Mouse (Mus musculus) myocyte (in vitro differentiated cells): ENCODE measurements around the gene Bcr. TPM values are rescaled to one million over a fixed set of nuclear protein-coding genes. Genes with fewer than 3 reads are reported as not detected.

ENCODE experiments used
- H3K27me3 ChIP-seq: one replicate; pipeline ENCODE4 v1.6.1; 2011; ENCODE audit not compliant: control insufficient read depth, insufficient read depth, insufficient read length
- H3K36me3 ChIP-seq: one replicate; pipeline ENCODE4 v1.6.1; 2011; ENCODE audit not compliant: control insufficient read depth, insufficient read depth
- H3K4me2 ChIP-seq: one replicate; pipeline ENCODE4 v1.6.1; 2011; ENCODE audit warnings: low read depth, control low read depth
- H3K4me3 ChIP-seq: one replicate; pipeline ENCODE4 v1.5.1; 2011; ENCODE audit warnings: mild to moderate bottlenecking, control low read depth, moderate library complexity
- H3K79me2 ChIP-seq: one replicate; pipeline ENCODE4 v1.6.1; 2011; ENCODE audit not compliant: control insufficient read depth, insufficient read depth
- H3ac ChIP-seq: one replicate; pipeline ENCODE4 v1.6.1; 2011; ENCODE audit not compliant: control insufficient read depth, insufficient read length
- CEBPB ChIP-seq: IDR thresholded peaks from 2 replicates; pipeline ENCODE4 v1.6.1; 2011; ENCODE audit warnings: mild to moderate bottlenecking, moderate library complexity; ENCODE audit not compliant: poor library complexity, insufficient read depth, severe bottlenecking
- E2F4 ChIP-seq: IDR thresholded peaks from one replicate; pipeline ENCODE4 v1.6.1; 2011; ENCODE audit warnings: mild to moderate bottlenecking, control low read depth, moderate library complexity; ENCODE audit not compliant: insufficient read depth
- MAX ChIP-seq: IDR thresholded peaks from one replicate; pipeline ENCODE4 v1.6.1; 2011; ENCODE audit warnings: low read depth, mild to moderate bottlenecking, control low read depth
- MYOD1 ChIP-seq, 3 experiments: IDR thresholded peaks; one replicate each; pipeline ENCODE4 v1.6.1; 2011; ENCODE audit warnings: control low read depth in 2 of 3, low read depth in 2 of 3, mild to moderate bottlenecking in 2 of 3, moderate library complexity in 1 of 3; ENCODE audit not compliant: insufficient read length in 2 of 3, control insufficient read depth in 1 of 3
- MYOG ChIP-seq, 3 experiments: IDR thresholded peaks; one replicate each; pipeline ENCODE4 v1.6.1; 2011; ENCODE audit warnings: control low read depth in 2 of 3, low read depth in 2 of 3, mild to moderate bottlenecking in 2 of 3; ENCODE audit not compliant: insufficient read length in 2 of 3, control insufficient read depth in 1 of 3, insufficient read depth in 1 of 3
- POLR2A ChIP-seq: IDR thresholded peaks from one replicate; pipeline ENCODE4 v1.6.1; 2011; ENCODE audit warnings: low read depth, mild to moderate bottlenecking, control low read depth, moderate library complexity; ENCODE audit not compliant: insufficient read length
- POLR2AphosphoS2 ChIP-seq: IDR thresholded peaks from one replicate; pipeline ENCODE4 v1.6.1; 2011; ENCODE audit warnings: low read depth, control low read depth; ENCODE audit not compliant: insufficient read length
- REST ChIP-seq: IDR thresholded peaks from one replicate; pipeline ENCODE4 v1.6.1; 2011; ENCODE audit warnings: mild to moderate bottlenecking, control low read depth, moderate library complexity; ENCODE audit not compliant: insufficient read depth, insufficient read length
- SRF ChIP-seq: IDR thresholded peaks from one replicate; pipeline ENCODE4 v1.6.1; 2011; ENCODE audit warnings: low read depth; ENCODE audit not compliant: control insufficient read depth, insufficient read length
- TCF12 ChIP-seq: IDR thresholded peaks from one replicate; pipeline ENCODE4 v1.6.1; 2011; ENCODE audit warnings: mild to moderate bottlenecking, control low read depth; ENCODE audit not compliant: poor library complexity, insufficient read depth, severe bottlenecking
- TCF3 ChIP-seq: IDR thresholded peaks from one replicate; pipeline ENCODE4 v1.6.1; 2011; ENCODE audit warnings: low read depth, control low read depth; ENCODE audit not compliant: insufficient read length
- USF1 ChIP-seq: IDR thresholded peaks from one replicate; pipeline ENCODE4 v1.6.1; 2011; ENCODE audit warnings: low read depth, mild to moderate bottlenecking, control low read depth, moderate library complexity
- polyA plus RNA-seq: library from polyadenylated mRNA; unstranded; fragments of >200 nt; fragmentation: generic; extraction: Trizol; gene quantifications from one replicate; pipeline ENCODE4 v1.2.1, GENCODE M21; 2012; ENCODE audit warnings: missing spikeins

Bcr gene
- polyA plus RNA-seq, 1 experiment, result 16.8 TPM

DNA sequence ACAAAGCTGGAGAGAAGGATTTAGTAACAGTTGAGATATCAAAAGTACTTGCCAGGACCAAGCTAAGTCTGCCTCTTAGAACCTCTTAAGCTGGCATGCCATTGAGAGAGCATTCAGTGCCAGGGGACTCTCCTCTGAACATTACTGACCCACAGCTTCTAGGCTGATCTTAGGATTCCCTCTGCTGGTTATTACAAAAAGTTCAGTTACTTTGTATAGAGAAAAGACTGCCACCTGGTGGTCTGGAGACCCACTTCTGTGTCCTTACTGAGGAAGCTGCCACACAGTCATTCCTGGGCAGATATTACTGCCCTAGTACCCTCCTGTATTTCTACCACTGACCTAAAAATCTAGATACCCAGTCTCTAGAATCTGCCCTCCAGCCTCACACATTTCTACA is 90.9 kb downstream of the Bcr start:
- TF ChIP-seq MAX (no peak), SRF (no peak), REST (no peak), MYOG (IDR thresholded peaks at IDR 0.05; ENCODE audit: control insufficient read depth in 1 of 3, insufficient read depth in 1 of 3, insufficient read length in 2 of 3, low read depth in 2 of 3) (no peak), MYOD1 (IDR thresholded peaks at IDR 0.05; ENCODE audit: control insufficient read depth in 1 of 3, insufficient read length in 2 of 3, low read depth in 2 of 3) (no peak), TCF12 (no peak), TCF3 (no peak), POLR2A (no peak), POLR2AphosphoS2 (no peak), E2F4 (no peak), USF1 (no peak), CEBPB (no peak)
- no peaks in the 10 kb centered on the region for H3K79me2 ChIP-seq
- H3K4me3 ChIP-seq, result no peak overlapping the region
- no peak overlapping the region for H3ac ChIP-seq
- H3K27me3 ChIP-seq, result no peaks in the 10 kb centered on the region
- peaks cover 5% of the 10 kb centered on the region for H3K36me3 ChIP-seq
- no peak overlapping the region for H3K4me2 ChIP-seq

DNA sequence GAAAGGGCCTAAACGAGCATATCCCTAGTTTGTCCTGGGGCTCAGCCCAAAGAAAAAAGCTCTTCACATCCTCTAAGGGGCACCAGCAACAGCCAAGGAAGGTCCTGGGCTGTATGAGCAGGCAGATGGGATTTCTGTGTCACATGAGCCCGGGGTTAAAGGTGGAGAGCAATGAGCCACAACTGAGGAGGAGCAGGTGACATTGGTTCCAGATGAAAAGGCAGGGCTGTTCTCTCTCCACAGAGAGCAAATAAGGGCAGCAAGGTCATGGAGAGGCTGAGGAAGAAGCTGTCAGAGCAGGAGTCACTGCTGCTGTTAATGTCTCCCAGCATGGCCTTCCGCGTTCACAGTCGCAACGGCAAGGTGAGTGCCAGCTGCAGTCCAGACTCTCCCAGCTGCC is 96.4 kb downstream of the Bcr start:
- no peak overlapping the region for H3K4me2 ChIP-seq
- no peaks in the 10 kb centered on the region for H3K27me3 ChIP-seq
- peaks cover 6% of the 10 kb centered on the region for H3K36me3 ChIP-seq
- H3K4me3 ChIP-seq, result no peak overlapping the region
- TF ChIP-seq MYOD1 (IDR thresholded peaks at IDR 0.05; ENCODE audit: control insufficient read depth in 1 of 3, insufficient read length in 2 of 3, low read depth in 2 of 3) (no peak), CEBPB (no peak), MAX (no peak), POLR2A (no peak), TCF12 (no peak), USF1 (no peak), REST (no peak), MYOG (IDR thresholded peaks at IDR 0.05; ENCODE audit: control insufficient read depth in 1 of 3, insufficient read depth in 1 of 3, insufficient read length in 2 of 3, low read depth in 2 of 3) (no peak), TCF3 (no peak), E2F4 (no peak)
- no peaks in the 10 kb centered on the region for H3K79me2 ChIP-seq
- H3ac ChIP-seq, result no peak overlapping the region

DNA sequence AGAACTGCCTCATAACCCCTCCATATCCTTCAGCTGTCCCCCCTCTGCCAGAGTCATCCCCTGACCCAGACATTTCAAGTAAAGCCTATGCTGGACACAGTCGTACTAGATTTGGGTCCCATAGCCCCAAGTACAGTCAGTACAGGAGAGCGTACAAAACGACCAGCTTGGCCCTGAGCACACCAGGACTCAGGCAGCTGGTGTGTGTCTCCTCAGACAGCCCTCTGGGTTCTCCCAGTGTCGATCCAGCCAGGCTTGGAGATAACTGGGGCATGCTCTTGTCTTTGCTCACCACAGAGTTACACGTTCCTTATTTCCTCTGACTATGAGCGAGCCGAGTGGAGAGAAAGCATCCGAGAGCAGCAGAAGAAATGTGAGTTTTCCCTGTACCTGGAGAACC is 97.3 kb downstream of the Bcr start:
- H3K4me3 ChIP-seq, result no peak overlapping the region
- peaks cover 12% of the 10 kb centered on the region for H3K36me3 ChIP-seq
- TF ChIP-seq MAX, result no peak
- no peak for TF ChIP-seq MYOD1 (IDR thresholded peaks at IDR 0.05; ENCODE audit: control insufficient read depth in 1 of 3, insufficient read length in 2 of 3, low read depth in 2 of 3)
- TF ChIP-seq USF1, result no peak
- no peak for TF ChIP-seq TCF3
- no peak for TF ChIP-seq MYOG (IDR thresholded peaks at IDR 0.05; ENCODE audit: control insufficient read depth in 1 of 3, insufficient read depth in 1 of 3, insufficient read length in 2 of 3, low read depth in 2 of 3)
- H3ac ChIP-seq, result no peak overlapping the region
- H3K79me2 ChIP-seq, result no peaks in the 10 kb centered on the region
- H3K27me3 ChIP-seq, result no peaks in the 10 kb centered on the region
- H3K4me2 ChIP-seq, result no peak overlapping the region

DNA sequence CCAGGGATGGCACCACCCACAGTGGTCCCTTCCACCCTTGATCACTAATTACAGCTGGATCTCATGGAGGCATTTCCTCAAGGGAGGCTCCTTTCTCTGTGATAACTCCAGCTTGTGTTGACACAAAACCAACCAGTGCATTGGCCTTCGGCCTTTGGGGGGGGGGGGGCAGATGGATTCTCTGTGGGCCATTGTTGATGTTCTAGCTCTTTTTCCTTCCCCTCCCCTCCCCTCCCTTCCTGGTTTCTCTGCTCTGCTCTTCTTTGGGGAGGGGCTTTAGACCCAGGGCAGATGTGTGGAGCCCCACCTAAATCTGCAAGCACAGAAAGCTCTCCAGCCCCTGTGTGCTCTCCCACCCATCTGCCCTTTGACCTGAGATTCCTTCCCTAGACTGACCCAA is 98.0 kb downstream of the Bcr start:
- peaks cover 18% of the 10 kb centered on the region for H3K36me3 ChIP-seq
- no peak overlapping the region for H3ac ChIP-seq
- H3K4me2 ChIP-seq, result no peak overlapping the region
- H3K79me2 ChIP-seq, result no peaks in the 10 kb centered on the region
- TF ChIP-seq MYOG (IDR thresholded peaks at IDR 0.05; ENCODE audit: control insufficient read depth in 1 of 3, insufficient read depth in 1 of 3, insufficient read length in 2 of 3, low read depth in 2 of 3), result no peak
- no peak for TF ChIP-seq MAX
- no peaks in the 10 kb centered on the region for H3K27me3 ChIP-seq
- no peak overlapping the region for H3K4me3 ChIP-seq

DNA sequence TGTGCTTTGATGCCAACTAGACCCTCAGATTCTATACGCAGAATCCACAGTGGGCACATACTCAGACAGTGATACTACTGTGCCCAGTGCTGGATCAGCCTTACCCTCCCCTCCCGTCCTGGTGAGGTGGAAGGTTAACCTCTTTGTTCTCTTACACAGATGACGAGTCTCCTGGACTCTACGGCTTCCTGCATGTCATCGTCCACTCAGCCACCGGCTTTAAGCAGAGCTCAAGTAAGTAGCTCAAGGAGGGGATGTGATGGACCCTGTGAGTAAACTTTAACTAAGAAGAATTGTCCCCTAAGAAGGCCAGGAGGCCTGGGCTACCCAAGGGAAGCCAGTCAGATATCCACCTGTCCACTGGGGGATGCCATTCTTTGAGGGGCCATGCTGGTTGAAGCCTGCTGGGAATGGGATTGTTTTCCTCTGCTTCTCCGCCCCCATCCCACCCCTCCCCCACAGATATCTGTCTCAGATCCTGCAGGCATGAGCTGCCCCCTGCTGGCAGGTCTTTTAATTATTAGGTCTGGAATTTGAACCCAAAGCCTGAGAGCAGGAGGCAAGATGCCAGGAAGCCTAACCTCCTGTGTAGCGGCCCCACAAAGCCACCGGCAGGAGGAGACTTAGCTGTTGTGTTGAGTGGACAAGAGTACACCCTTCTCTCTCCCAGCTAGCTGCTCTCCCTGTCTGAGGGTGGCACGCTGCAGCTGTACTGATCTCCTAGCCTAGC is 99.9 kb downstream of the Bcr start:
- Histone ChIP-seq H3K79me2 (no peaks in the 10 kb centered on the region), H3K27me3 (no peaks in the 10 kb centered on the region), H3ac (no peak overlapping the region), H3K4me3 (no peak overlapping the region), H3K36me3 (peaks cover 32% of the 10 kb centered on the region), H3K4me2 (no peak overlapping the region)
- no peak for TF ChIP-seq TCF12
- TF ChIP-seq USF1, result no peak
